Mouse (Mus musculus) midbrain, embryonic 11.5 days (tissue): Measurements from ENCODE around the gene Scel. TPM values are rescaled to one million over a fixed set of nuclear protein-coding genes. Genes with fewer than 3 reads are reported as not detected.
A peak's percentile ranks its signal among the peaks of the same experiment; 100 is the strongest.

ENCODE experiments used
- ATAC-seq: fragments of 200-750 bp; cut with Nextera tagmentation; 2 replicates; pipeline ENCODE4 v1.8.0; 2017; ENCODE audit warnings: moderate TSS enrichment, moderate library complexity; ENCODE audit not compliant: low FRiP score
- DNase-seq: peaks from one replicate; pipeline ENCODE4 v3.0.0; 2015; ENCODE audit warnings: low spot score; ENCODE audit errors: missing footprints
- H3K27ac ChIP-seq: fragments of 300-500 bp; sonication (generic); 2 replicates; pipeline ENCODE4 v1.5.1; 2014; ENCODE audit warnings: low read depth, low read length
- H3K27me3 ChIP-seq: fragments of 300-500 bp; sonication (generic); 2 replicates; pipeline ENCODE4 v1.6.1; 2014; ENCODE audit warnings: mild to moderate bottlenecking, low read length, moderate library complexity, mixed read lengths; ENCODE audit not compliant: control insufficient read depth, insufficient read depth
- H3K36me3 ChIP-seq: fragments of 300-500 bp; sonication (generic); 2 replicates; pipeline ENCODE4 v1.6.1; 2014; ENCODE audit warnings: mild to moderate bottlenecking, low read length, moderate library complexity, mixed read lengths; ENCODE audit not compliant: control insufficient read depth, insufficient read depth
- H3K4me1 ChIP-seq: fragments of 300-500 bp; sonication (generic); 2 replicates; pipeline ENCODE4 v1.6.1; 2014; ENCODE audit warnings: low read length; ENCODE audit not compliant: control insufficient read depth, insufficient read depth
- H3K4me2 ChIP-seq: fragments of 300-500 bp; sonication (generic); 2 replicates; pipeline ENCODE4 v1.6.1; 2014; ENCODE audit warnings: mild to moderate bottlenecking, moderate library complexity
- H3K4me3 ChIP-seq: fragments of 300-500 bp; sonication (generic); 2 replicates; pipeline ENCODE4 v1.5.1; 2014; ENCODE audit warnings: low read depth, low read length
- H3K9ac ChIP-seq: fragments of 300-500 bp; sonication (generic); 2 replicates; pipeline ENCODE4 v1.6.1; 2014; ENCODE audit warnings: low read length
- H3K9me3 ChIP-seq: fragments of 300-500 bp; sonication (generic); 2 replicates; pipeline ENCODE4 v1.6.1; 2016; ENCODE audit warnings: low read length; ENCODE audit not compliant: control insufficient read depth
- WGBS: fragments of 180-500 bp; shearing (Covaris S2); extraction: QIAGEN DNeasy Blood & Tissue Kit; methylation state at CpG from one replicate; pipeline ENCODE4 v1.1.7; 2014; 5-methylcytosine and 5-hydroxymethylcytosine counted together
- polyA plus RNA-seq: library from polyadenylated mRNA; unstranded; fragments of >200 nt; fragmentation: Nextera tagmentation; extraction: Ambion mirVana; gene quantifications from 2 replicates; pipeline ENCODE4 v1.2.1, GENCODE M21; 2014

Gene Scel
- polyA plus RNA-seq, 1 experiment from 2014 or later, result 0.33 TPM

GRCm38 (mm10) chr14:103649896-103650334 is 136.8 kb downstream of the Scel start, which contains the start of gene Slain1:
Gene Slain1, plus strand, starts transcription at chr14:103650228.
- ATAC-seq (peak; percentile 97), DNase-seq (peak; percentile 99)
- peak within 1 kb of the TSS; percentile 98 for H3K9ac ChIP-seq
- no peaks in the 10 kb centered on the region for H3K27me3 ChIP-seq
- WGBS, result under 1% methylated on average over 32 of the region's 32 CpGs
- no peaks in the 10 kb centered on the region for H3K36me3 ChIP-seq
- peak within 1 kb of the TSS; percentile 97 for H3K4me3 ChIP-seq
- H3K4me2 ChIP-seq, result peak within 1 kb of the TSS; percentile 47
- H3K4me1 ChIP-seq, result peaks cover 25% of the 10 kb centered on the region
- H3K27ac ChIP-seq, result peak within 1 kb of the TSS; percentile 96
- H3K9me3 ChIP-seq, result no peaks in the 10 kb centered on the region

GRCm38 (mm10) chr14:103650413-103651101 is 137.4 kb downstream of the Scel start:
- peak overlapping the region; percentile 96 for H3K27ac ChIP-seq
- H3K36me3 ChIP-seq, result no peaks in the 10 kb centered on the region
- ATAC-seq, result peak; percentile 74
- WGBS, result under 1% methylated on average over 45 of the region's 67 CpGs
- H3K4me2 ChIP-seq, result peak overlapping the region; percentile 47
- H3K27me3 ChIP-seq, result no peaks in the 10 kb centered on the region
- peak overlapping the region; percentile 97 for H3K4me3 ChIP-seq
- DNase-seq, result peak; percentile 97
- no peaks in the 10 kb centered on the region for H3K9me3 ChIP-seq
- H3K4me1 ChIP-seq, result peaks cover 25% of the 10 kb centered on the region
- peak overlapping the region; percentile 98 for H3K9ac ChIP-seq

- H3K27me3 ChIP-seq, result no peaks in the 10 kb centered on the region
- 6% methylated on average over 10 of the region's 11 CpGs for WGBS
- no peak for DNase-seq
- H3K9me3 ChIP-seq, result no peaks in the 10 kb centered on the region
- peak; percentile 6; the same call in 1 of the 2 replicates for ATAC-seq
- peak overlapping the region; percentile 98 for H3K9ac ChIP-seq
- peak overlapping the region; percentile 97 for H3K4me3 ChIP-seq
- H3K27ac ChIP-seq, result peak overlapping the region; percentile 96
- peak overlapping the region; percentile 47 for H3K4me2 ChIP-seq
- H3K4me1 ChIP-seq, result peaks cover 25% of the 10 kb centered on the region
- H3K36me3 ChIP-seq, result no peaks in the 10 kb centered on the region
Observed at GRCm38 (mm10) chr14:103651106-103651505, 138.0 kb downstream of the Scel start.

- no peaks in the 10 kb centered on the region for H3K36me3 ChIP-seq
- 57% methylated on average over 2 of the region's 2 CpGs for WGBS
- H3K27ac ChIP-seq, result no peak overlapping the region
- H3K9ac ChIP-seq, result peak overlapping the region; percentile 98
- H3K4me2 ChIP-seq, result peak overlapping the region; percentile 47
- peak overlapping the region; percentile 97 for H3K4me3 ChIP-seq
- H3K4me1 ChIP-seq, result peaks cover 25% of the 10 kb centered on the region
- ATAC-seq (no peak), DNase-seq (peak; percentile 86)
- no peaks in the 10 kb centered on the region for H3K9me3 ChIP-seq
- H3K27me3 ChIP-seq, result no peaks in the 10 kb centered on the region
Observed at GRCm38 (mm10) chr14:103651562-103651961, 138.4 kb downstream of the Scel start.

- H3K4me2 ChIP-seq, result peak overlapping the region; percentile 9; the same call in 1 of the 2 replicates
- DNase-seq, result no peak
- H3K36me3 ChIP-seq, result 0 out of 2 replicates have a peak, but pooled peaks cover 2% of the 10 kb centered on the region
- 80% methylated on average over 5 of the region's 5 CpGs for WGBS
- H3K27ac ChIP-seq, result no peak overlapping the region
- H3K9ac ChIP-seq, result no peak overlapping the region
- no peaks in the 10 kb centered on the region for H3K27me3 ChIP-seq
- H3K9me3 ChIP-seq, result no peaks in the 10 kb centered on the region
- ATAC-seq, result no peak
- peaks cover 25% of the 10 kb centered on the region for H3K4me1 ChIP-seq
- H3K4me3 ChIP-seq, result no peak overlapping the region
Observed at GRCm38 (mm10) chr14:103652524-103652923, 139.4 kb downstream of the Scel start.

- no peak overlapping the region for H3K9ac ChIP-seq
- H3K4me3 ChIP-seq, result no peak overlapping the region
- H3K4me1 ChIP-seq, result peaks cover 19% of the 10 kb centered on the region
- WGBS, result 74% methylated on average over 5 of the region's 5 CpGs
- H3K27ac ChIP-seq, result no peak overlapping the region
- H3K4me2 ChIP-seq, result no peak overlapping the region
- no peak for ATAC-seq
- no peak for DNase-seq
- H3K36me3 ChIP-seq, result 0 out of 2 replicates have a peak, but pooled peaks cover 2% of the 10 kb centered on the region
- no peaks in the 10 kb centered on the region for H3K9me3 ChIP-seq
- H3K27me3 ChIP-seq, result no peaks in the 10 kb centered on the region
Observed at GRCm38 (mm10) chr14:103653800-103654199, 140.7 kb downstream of the Scel start.

GRCm38 (mm10) chr14:103655448-103655847 is 142.3 kb downstream of the Scel start:
- no peak overlapping the region for H3K9ac ChIP-seq
- no peaks in the 10 kb centered on the region for H3K27me3 ChIP-seq
- 76% methylated on average over 5 of the region's 5 CpGs for WGBS
- no peak overlapping the region for H3K4me3 ChIP-seq
- H3K4me1 ChIP-seq, result peaks cover 15% of the 10 kb centered on the region
- no peak overlapping the region for H3K27ac ChIP-seq
- 0 out of 2 replicates have a peak, but pooled peaks cover 2% of the 10 kb centered on the region for H3K36me3 ChIP-seq
- no peak for DNase-seq
- H3K4me2 ChIP-seq, result no peak overlapping the region
- ATAC-seq, result no peak
- H3K9me3 ChIP-seq, result no peaks in the 10 kb centered on the region

- Histone ChIP-seq H3K9ac (no peak overlapping the region), H3K36me3 (0 out of 2 replicates have a peak, but pooled peaks cover 2% of the 10 kb centered on the region), H3K4me3 (no peak overlapping the region), H3K27ac (no peak overlapping the region), H3K4me2 (no peak overlapping the region), H3K9me3 (no peaks in the 10 kb centered on the region), H3K27me3 (no peaks in the 10 kb centered on the region), H3K4me1 (0 out of 2 replicates have a peak, but pooled peaks cover 2% of the 10 kb centered on the region)
- 88% methylated on average over 4 of the region's 4 CpGs for WGBS
- no peak for DNase-seq
- ATAC-seq, result no peak
Observed at GRCm38 (mm10) chr14:103657876-103658275, 144.7 kb downstream of the Scel start.
